Mouse (Mus musculus) lung, adult 2 months (tissue): ENCODE data around the gene Prkcd.

ENCODE experiments used
- CTCF ChIP-seq: fragments of 200-500 bp; IDR thresholded peaks from 2 replicates; pipeline ENCODE4 v1.5.1; 2011; ENCODE audit warnings: mild to moderate bottlenecking, low read length, control low read depth; ENCODE audit not compliant: insufficient read depth
- POLR2A ChIP-seq: fragments of 200-500 bp; IDR thresholded peaks from 2 replicates; pipeline ENCODE4 v1.6.1; 2011; ENCODE audit warnings: low read depth, mild to moderate bottlenecking, control low read depth, low read length, borderline replicate concordance; ENCODE audit errors: extremely low read depth

DNA sequence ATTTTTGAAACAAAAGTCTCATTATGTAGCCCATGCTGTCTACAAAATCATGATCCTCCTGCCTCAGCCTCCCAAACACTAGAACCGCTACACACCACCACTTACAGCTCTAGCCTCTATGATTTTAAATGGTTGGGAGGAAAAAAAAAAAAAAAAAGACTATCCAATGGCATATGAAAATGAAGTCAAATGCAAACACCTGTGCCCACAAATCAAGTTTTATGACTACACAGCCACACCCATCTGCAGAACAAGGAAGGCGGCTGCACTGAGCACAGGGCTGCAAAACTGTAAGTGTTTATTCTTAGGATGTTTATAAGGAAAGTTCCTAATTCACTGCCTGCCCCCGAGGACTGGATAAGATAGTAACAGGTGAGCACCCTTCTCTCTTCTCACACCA, 29.6 kb downstream of the Prkcd start:
- TF ChIP-seq CTCF (no peak), POLR2A (no peak)
